Mouse (Mus musculus): ENCODE results near the gene Uqcc2. TPM values are rescaled to one million over a fixed set of nuclear protein-coding genes. Genes with fewer than 3 reads are reported as not detected.
A peak's percentile ranks its signal among the peaks of the same experiment; 100 is the strongest.

Uqcc2 gene
- polyA plus RNA-seq, 1 experiment from 2014 or later, result 278 TPM

GRCm38 (mm10) chr17:27152976-27153723 lies 19.4 kb upstream of the Uqcc2 start:
- H3K9me3 ChIP-seq, result no peaks in the 10 kb centered on the region
- H3K27me3 ChIP-seq, result no peaks in the 10 kb centered on the region
- WGBS, result 68% methylated on average over 8 of the region's 8 CpGs
- H3K9ac ChIP-seq (replicated peaks), result no peak overlapping the region
- ATAC-seq (replicated peaks), result no peak
- no peak overlapping the region for H3K27ac ChIP-seq (replicated peaks)
- H3K4me2 ChIP-seq (replicated peaks), result no peak overlapping the region
- H3K36me3 ChIP-seq, result no peaks in the 10 kb centered on the region
- H3K4me1 ChIP-seq, result 0 out of 2 replicates have a peak, but pooled peaks cover 5% of the 10 kb centered on the region
- no peak overlapping the region for H3K4me3 ChIP-seq

- 69% methylated on average over 8 of the region's 8 CpGs for WGBS
- H3K4me1 ChIP-seq, result peaks cover 9% of the 10 kb centered on the region
- ATAC-seq (replicated peaks), result no peak
Observed at GRCm38 (mm10) chr17:27151411-27151810, 17.7 kb upstream of the Uqcc2 start.

DNA sequence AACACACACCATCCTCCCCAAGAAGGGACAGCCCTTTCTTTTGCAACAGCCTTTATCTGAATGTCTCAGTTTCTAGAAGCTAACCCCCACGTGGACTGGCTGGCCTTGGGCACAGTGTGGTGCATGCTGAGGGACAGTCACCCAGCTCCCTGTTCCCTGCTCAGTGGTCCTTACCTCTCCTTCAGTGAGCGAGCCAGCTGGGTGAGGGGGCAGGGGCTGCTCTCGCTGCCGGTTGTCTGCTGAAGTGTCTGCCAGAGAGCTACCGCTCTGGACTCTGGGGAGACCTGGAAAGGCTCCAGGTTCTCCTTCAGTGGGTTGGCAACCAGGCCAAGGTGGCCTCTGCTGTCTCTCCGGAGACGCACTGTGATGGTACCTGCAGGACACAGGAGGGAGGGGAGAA lies 17.2 kb upstream of the Uqcc2 start:
- no peak for ATAC-seq (replicated peaks)
- Histone ChIP-seq H3K9ac (replicated peaks) (no peak overlapping the region), H3K4me2 (replicated peaks) (no peak overlapping the region), H3K9me3 (no peaks in the 10 kb centered on the region), H3K4me1 (peaks cover 15% of the 10 kb centered on the region), H3K4me3 (no peak overlapping the region), H3K27me3 (no peaks in the 10 kb centered on the region), H3K36me3 (no peaks in the 10 kb centered on the region), H3K27ac (replicated peaks) (no peak overlapping the region)
- WGBS, result 60% methylated on average over 7 of the region's 7 CpGs

More at GRCm38 (mm10) chr17:27151411-27151810, 17.7 kb upstream of the Uqcc2 start:
- Histone ChIP-seq H3K4me3 (no peak overlapping the region), H3K9ac (replicated peaks) (no peak overlapping the region), H3K4me2 (replicated peaks) (no peak overlapping the region), H3K27me3 (no peaks in the 10 kb centered on the region), H3K9me3 (no peaks in the 10 kb centered on the region), H3K27ac (replicated peaks) (no peak overlapping the region), H3K36me3 (no peaks in the 10 kb centered on the region)

DNA sequence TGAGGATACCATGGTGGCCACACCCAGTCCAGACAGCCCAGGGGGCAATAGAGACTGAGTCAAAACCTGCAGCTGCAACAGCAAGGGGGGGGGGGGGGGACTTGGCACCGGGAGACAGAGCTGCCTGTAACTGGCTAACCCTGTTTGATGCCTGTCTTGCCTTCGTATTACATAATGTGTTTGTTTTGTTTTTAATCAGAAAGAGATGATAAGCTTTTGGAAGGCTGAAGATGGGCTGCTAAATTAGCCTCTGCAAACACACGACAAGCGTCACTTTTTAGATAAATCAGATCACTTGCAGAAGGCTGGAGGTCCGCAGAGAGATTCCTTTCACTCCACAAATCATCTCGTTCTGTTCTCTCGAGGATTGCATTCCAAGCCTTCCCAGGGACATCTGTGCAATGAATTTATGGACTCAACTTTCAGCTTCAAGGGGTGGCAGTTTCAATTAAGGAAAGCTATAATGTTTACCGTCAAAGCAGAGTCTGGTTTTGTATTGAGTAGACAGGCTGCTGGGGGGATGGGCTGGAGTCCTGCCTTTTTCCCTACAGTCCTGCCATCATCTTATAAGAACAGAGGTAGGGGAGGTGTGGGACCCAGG lies 12.7 kb upstream of the Uqcc2 start:
- Histone ChIP-seq H3K4me1 (peaks cover 10% of the 10 kb centered on the region), H3K27me3 (no peaks in the 10 kb centered on the region), H3K27ac (replicated peaks) (no peak overlapping the region; the same call in 1 of the 2 replicates), H3K9ac (replicated peaks) (no peak overlapping the region), H3K4me3 (no peak overlapping the region), H3K36me3 (no peaks in the 10 kb centered on the region), H3K4me2 (replicated peaks) (no peak overlapping the region), H3K9me3 (no peaks in the 10 kb centered on the region)
- ATAC-seq (replicated peaks), result no peak
- 22% methylated on average over 8 of the region's 8 CpGs for whole genome bisulfite sequencing

DNA sequence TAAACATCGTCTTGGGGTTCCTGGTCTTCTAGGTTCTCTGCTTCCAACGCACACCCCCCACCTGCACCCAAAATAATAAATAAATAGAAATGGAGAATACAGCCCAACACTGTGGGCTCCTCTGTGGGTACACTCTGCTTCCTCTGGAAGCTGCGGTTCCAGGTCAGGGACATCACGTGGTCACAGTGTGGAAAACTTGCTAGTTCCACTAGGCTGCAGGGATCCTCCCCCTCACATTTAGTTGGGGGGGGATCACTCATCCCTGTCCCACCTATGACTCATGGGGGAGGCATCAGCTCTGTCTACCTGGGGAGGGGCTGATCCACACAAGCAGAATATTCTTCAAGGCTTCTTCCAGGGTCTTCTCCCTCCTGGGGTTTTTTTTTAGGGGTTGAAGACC lies 10.4 kb upstream of the Uqcc2 start:
- WGBS, result 75% methylated on average over 4 of the region's 4 CpGs
- no peaks in the 10 kb centered on the region for H3K36me3 ChIP-seq
- H3K9me3 ChIP-seq, result no peaks in the 10 kb centered on the region
- H3K4me2 ChIP-seq (replicated peaks), result no peak overlapping the region
- ATAC-seq (replicated peaks), result no peak
- H3K4me3 ChIP-seq, result no peak overlapping the region
- peaks cover 22% of the 10 kb centered on the region for H3K4me1 ChIP-seq
- no peaks in the 10 kb centered on the region for H3K27me3 ChIP-seq
- no peak overlapping the region for H3K9ac ChIP-seq (replicated peaks)
- no peak overlapping the region for H3K27ac ChIP-seq (replicated peaks)

DNA sequence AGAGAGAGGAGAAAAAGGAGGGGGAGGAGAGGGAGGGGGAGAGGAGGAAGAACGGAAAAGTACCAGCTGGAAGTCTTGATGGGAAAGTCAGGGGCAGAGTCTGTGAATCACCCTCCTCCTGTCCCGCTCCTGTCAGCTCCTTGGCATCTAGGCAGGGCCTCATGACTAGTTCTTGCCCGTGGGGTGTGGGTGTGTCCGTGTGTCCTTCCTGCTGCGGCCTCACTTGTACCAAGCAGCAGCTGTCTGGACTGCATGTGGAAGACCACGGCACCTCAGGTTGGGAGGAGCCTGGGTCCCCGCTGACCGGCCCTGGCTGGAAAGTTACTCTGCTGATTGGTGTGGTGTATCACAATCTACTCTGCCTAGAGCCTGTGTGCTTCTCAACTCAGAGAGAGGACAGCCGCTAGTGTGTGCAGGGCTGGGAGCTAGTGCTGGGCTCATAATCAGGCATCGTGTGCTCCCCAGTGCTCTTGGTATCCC lies 8.3 kb upstream of the Uqcc2 start:
- no peak overlapping the region for H3K27ac ChIP-seq (replicated peaks)
- H3K4me3 ChIP-seq, result no peak overlapping the region
- no peak for ATAC-seq (replicated peaks)
- no peaks in the 10 kb centered on the region for H3K9me3 ChIP-seq
- WGBS, result 56% methylated on average over 10 of the region's 10 CpGs
- H3K9ac ChIP-seq (replicated peaks), result no peak overlapping the region
- H3K4me1 ChIP-seq, result peaks cover 33% of the 10 kb centered on the region
- H3K36me3 ChIP-seq, result no peaks in the 10 kb centered on the region
- no peaks in the 10 kb centered on the region for H3K27me3 ChIP-seq
- no peak overlapping the region for H3K4me2 ChIP-seq (replicated peaks)

GRCm38 (mm10) chr17:27140262-27140661 lies 6.5 kb upstream of the Uqcc2 start:
- H3K27me3 ChIP-seq, result no peaks in the 10 kb centered on the region
- 51% methylated on average over 9 of the region's 9 CpGs for WGBS
- ATAC-seq (replicated peaks), result no peak
- no peak overlapping the region for H3K27ac ChIP-seq (replicated peaks)
- no peak overlapping the region for H3K4me3 ChIP-seq
- H3K9ac ChIP-seq (replicated peaks), result no peak overlapping the region
- H3K9me3 ChIP-seq, result no peaks in the 10 kb centered on the region
- H3K4me1 ChIP-seq, result peaks cover 23% of the 10 kb centered on the region
- no peak overlapping the region for H3K4me2 ChIP-seq (replicated peaks)
- H3K36me3 ChIP-seq, result no peaks in the 10 kb centered on the region

- H3K4me1 ChIP-seq, result peaks cover 24% of the 10 kb centered on the region
- H3K9me3 ChIP-seq, result no peaks in the 10 kb centered on the region
- H3K27ac ChIP-seq (replicated peaks), result no peak overlapping the region
- no peaks in the 10 kb centered on the region for H3K36me3 ChIP-seq
- no peak overlapping the region for H3K9ac ChIP-seq (replicated peaks)
- whole genome bisulfite sequencing, result 23% methylated on average over 7 of the region's 7 CpGs
- no peak overlapping the region for H3K4me3 ChIP-seq
- H3K27me3 ChIP-seq, result no peaks in the 10 kb centered on the region
- H3K4me2 ChIP-seq (replicated peaks), result no peak overlapping the region
- no peak for ATAC-seq (replicated peaks)
Observed at GRCm38 (mm10) chr17:27139304-27139703, 5.6 kb upstream of the Uqcc2 start.

- Histone ChIP-seq H3K9me3 (no peaks in the 10 kb centered on the region), H3K36me3 (no peaks in the 10 kb centered on the region), H3K4me2 (replicated peaks) (no peak overlapping the region), H3K4me1 (peaks cover 27% of the 10 kb centered on the region), H3K9ac (replicated peaks) (no peak overlapping the region), H3K27ac (replicated peaks) (no peak overlapping the region), H3K4me3 (no peak overlapping the region), H3K27me3 (no peaks in the 10 kb centered on the region)
- ATAC-seq (replicated peaks), result no peak
- 24% methylated on average over 9 of the region's 9 CpGs for WGBS
Observed at GRCm38 (mm10) chr17:27138396-27138795, 4.7 kb upstream of the Uqcc2 start.

DNA sequence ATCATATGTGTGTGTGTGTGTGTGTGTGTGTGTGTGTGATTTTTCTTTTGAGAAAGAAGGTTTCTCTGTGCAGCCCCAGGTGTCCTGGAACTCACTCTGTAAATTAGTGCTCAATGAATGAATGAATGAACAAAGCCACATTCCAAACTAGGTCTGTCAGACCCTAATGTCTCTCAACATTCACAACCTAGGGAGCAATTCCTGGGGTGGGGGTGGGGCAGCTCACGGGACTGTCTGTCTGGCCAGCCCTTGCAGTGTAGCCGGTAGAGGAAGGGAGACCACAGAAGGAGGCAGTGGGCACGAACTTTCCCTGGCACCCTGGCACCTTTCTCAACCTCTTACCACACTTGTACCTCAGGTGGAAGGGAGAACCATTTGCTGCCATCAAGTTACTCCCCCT lies 999 bp upstream of the Uqcc2 start:
- 29% methylated on average over 3 of the region's 3 CpGs for WGBS
- Histone ChIP-seq H3K36me3 (no peaks in the 10 kb centered on the region), H3K4me3 (no peak overlapping the region), H3K9ac (replicated peaks) (no peak overlapping the region), H3K4me1 (peaks cover 46% of the 10 kb centered on the region), H3K27me3 (no peaks in the 10 kb centered on the region), H3K4me2 (replicated peaks) (no peak overlapping the region), H3K9me3 (no peaks in the 10 kb centered on the region), H3K27ac (replicated peaks) (no peak overlapping the region)
- ATAC-seq (replicated peaks), result no peak

DNA sequence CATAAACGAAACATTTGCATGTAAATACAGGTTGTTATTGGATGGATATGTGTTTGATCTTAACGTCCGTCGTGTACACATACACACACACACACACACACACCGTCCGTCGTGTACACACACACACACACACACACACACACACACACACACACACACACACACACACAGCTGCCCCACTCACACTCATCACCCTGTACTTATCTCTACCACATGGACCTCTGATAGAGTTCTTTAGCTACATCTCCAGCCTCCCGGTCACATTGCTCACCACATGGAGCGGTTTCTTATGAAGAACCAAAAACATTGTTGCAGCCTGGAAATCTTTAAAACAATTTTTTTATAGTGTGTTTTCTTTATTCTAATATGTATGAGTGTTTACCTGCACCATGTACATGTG lies 471 bp upstream of the Uqcc2 start:
- 23% methylated on average over 9 of the region's 9 CpGs for WGBS
- peak overlapping the region; percentile 45 for H3K4me2 ChIP-seq (replicated peaks)
- peak overlapping the region; percentile 67 for H3K4me3 ChIP-seq
- H3K9me3 ChIP-seq, result no peaks in the 10 kb centered on the region
- no peaks in the 10 kb centered on the region for H3K27me3 ChIP-seq
- peak overlapping the region; percentile 74 for H3K9ac ChIP-seq (replicated peaks)
- ATAC-seq (replicated peaks), result peak; percentile 31
- H3K27ac ChIP-seq (replicated peaks), result peak overlapping the region; percentile 83
- no peaks in the 10 kb centered on the region for H3K36me3 ChIP-seq
- H3K4me1 ChIP-seq, result peaks cover 44% of the 10 kb centered on the region

DNA sequence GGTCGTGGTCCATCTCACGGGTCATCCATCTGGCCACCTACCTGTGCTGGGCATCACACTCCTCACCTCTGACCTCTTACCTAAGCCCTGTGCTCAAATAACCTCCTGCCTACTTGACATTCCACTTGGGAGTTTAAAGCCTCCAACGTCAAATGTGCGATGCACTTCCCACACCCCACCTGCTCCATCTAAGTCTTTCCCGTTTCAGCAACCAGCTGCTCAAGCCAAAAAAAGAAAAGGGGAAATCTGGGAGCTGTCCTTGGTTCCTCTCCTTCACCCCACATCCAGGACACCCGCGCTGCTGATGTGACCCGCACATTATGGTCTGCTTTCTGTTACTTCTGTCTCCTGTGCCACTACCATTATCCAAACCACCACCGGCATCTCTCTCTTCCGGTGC lies 1.5 kb downstream of the Uqcc2 start:
- no peaks in the 10 kb centered on the region for H3K36me3 ChIP-seq
- H3K4me1 ChIP-seq, result peaks cover 40% of the 10 kb centered on the region
- H3K4me3 ChIP-seq, result no peak overlapping the region
- ATAC-seq (replicated peaks), result no peak
- WGBS, result 94% methylated on average over 10 of the region's 10 CpGs
- H3K4me2 ChIP-seq (replicated peaks), result no peak overlapping the region
- H3K9ac ChIP-seq (replicated peaks), result no peak overlapping the region
- no peak overlapping the region for H3K27ac ChIP-seq (replicated peaks)
- no peaks in the 10 kb centered on the region for H3K9me3 ChIP-seq
- H3K27me3 ChIP-seq, result no peaks in the 10 kb centered on the region
